27 mouse cellular contexts compared by ENCODE assay signal in genomic region chr6:72265664-72266063, GRCm38 (mm10). TPM values are rescaled to one million over a fixed set of nuclear protein-coding genes. Genes with fewer than 3 reads are reported as not detected.
DNase-seq lines count a peak whose midpoint lies in the region; ATAC-seq and TF ChIP-seq lines count a peak whose summit lies in the region.
"Had no signal": no experiment of that assay in that cellular context is flagged by ENCODE, and none has a peak within 500 bp of the region (broad histone marks: within the 10 kb centered on the region; RNA-seq: fewer than 3 reads in every experiment).

No protein-coding gene starts in this region.

- no peaks in the 10 kb centered on the region for H3K4me1 ChIP-seq in kidney, adult 2 months (ENCODE audit: control insufficient read depth, insufficient read depth, low read length)
- no peaks in the 10 kb centered on the region for H3K4me1 ChIP-seq in kidney, embryonic 14.5 days (ENCODE audit: control insufficient read depth, insufficient read depth, low read length)
- peaks cover 100% of the 10 kb centered on the region for H3K4me1 ChIP-seq in megakaryocyte, embryonic 14.5 days
- peaks cover 11% of the 10 kb centered on the region for H3K4me1 ChIP-seq in forebrain, embryonic 10.5 days

- WGBS in kidney, adult 2 months: 69% methylated on average over 6 of the region's 6 CpGs
- 82% methylated on average over 6 of the region's 6 CpGs for WGBS in kidney, embryonic 14.5 days
- WGBS in forebrain, embryonic 10.5 days: 82% methylated on average over 6 of the region's 6 CpGs

- H3K9ac ChIP-seq in kidney, embryonic 14.5 days (ENCODE audit: low read depth, low read length): no peak overlapping the region
- H3K9ac ChIP-seq: embryonic facial prominence, embryonic 15.5 days; forebrain, postnatal 0 days; hindbrain, embryonic 14.5 days; liver, embryonic 14.5 days; midbrain, embryonic 13.5 days; neural tube, embryonic 13.5 days had no signal

- intact Hi-C loops in gastrocnemius, adult 2 months (cut with DNase I): no loop called here
- intact Hi-C loops in gastrocnemius, postnatal 36 days (cut with DNase I): loop anchor here (10.0 kb wide), 1 partner anchor 171 kb away; the partner anchor contains the start of gene St3gal5

- H3K4me3 ChIP-seq in gastrocnemius, adult 2 months: no peak overlapping the region
- no peak overlapping the region for H3K4me3 ChIP-seq in kidney, adult 2 months (ENCODE audit: insufficient read depth, low read depth, low read length)
- H3K4me3 ChIP-seq in kidney, embryonic 14.5 days (ENCODE audit: low read length): no peak overlapping the region
- peak overlapping the region; percentile 85 for H3K4me3 ChIP-seq in megakaryocyte, embryonic 14.5 days (replicated peaks)
- no peak overlapping the region for H3K4me3 ChIP-seq in forebrain, embryonic 10.5 days
- H3K4me3 ChIP-seq: embryonic facial prominence, embryonic 15.5 days; midbrain, embryonic 13.5 days; neural tube, embryonic 13.5 days had no signal

- no peak overlapping the region for H3K4me2 ChIP-seq in kidney, embryonic 14.5 days (replicated peaks; ENCODE audit: low read depth, low read length)
- H3K4me2 ChIP-seq: embryonic facial prominence, embryonic 15.5 days; hindbrain, embryonic 14.5 days; midbrain, embryonic 13.5 days; neural tube, embryonic 13.5 days had no signal

- no peak for DNase-seq in gastrocnemius, adult 2 months
- DNase-seq in gastrocnemius, postnatal 36 days: no peak
- DNase-seq in kidney, adult 2 months: peak; percentile 58
- DNase-seq in forebrain, embryonic 10.5 days (ENCODE audit: extremely low spot score, low spot score): no peak
- no peak for DNase-seq in cerebellum, postnatal 10 days
- DNase-seq: adrenal gland, adult 8-10 months; cerebellum, postnatal 14 days; embryo, embryonic 11 days; forebrain, postnatal 0 days; right cerebral cortex, adult 18-20 months; thymus, postnatal 14 days had no signal

- no peaks in the 10 kb centered on the region for H3K9me3 ChIP-seq in kidney, embryonic 14.5 days (ENCODE audit: control insufficient read depth, low read length)
- no peaks in the 10 kb centered on the region for H3K9me3 ChIP-seq in megakaryocyte, embryonic 14.5 days
- no peaks in the 10 kb centered on the region for H3K9me3 ChIP-seq in forebrain, embryonic 10.5 days
- H3K9me3 ChIP-seq: embryonic facial prominence, embryonic 15.5 days; midbrain, embryonic 13.5 days; neural tube, embryonic 13.5 days had no signal

- peak overlapping the region; percentile 78 for H3K27ac ChIP-seq in gastrocnemius, adult 2 months
- H3K27ac ChIP-seq in kidney, adult 2 months (ENCODE audit: insufficient read depth, low read depth, low read length): peak overlapping the region; percentile 20; the same call in 1 of the 2 replicates
- H3K27ac ChIP-seq in kidney, embryonic 14.5 days (ENCODE audit: low read depth, low read length): no peak overlapping the region
- no peak overlapping the region for H3K27ac ChIP-seq in forebrain, embryonic 10.5 days
- H3K27ac ChIP-seq: embryonic facial prominence, embryonic 15.5 days; hindbrain, embryonic 14.5 days; liver, embryonic 14.5 days; macrophage; midbrain, embryonic 13.5 days; neural tube, embryonic 13.5 days had no signal

- ATAC-seq in kidney, embryonic 14.5 days (ENCODE audit: low FRiP score, low TSS enrichment): no peak
- ATAC-seq in megakaryocyte, adult 5-6 weeks (ENCODE audit: poor library complexity, severe bottlenecking): no peak
- ATAC-seq: CD4-positive, CD25-positive, alpha-beta regulatory T cell, adult 4 months; forebrain, postnatal 0 days; midbrain, embryonic 13.5 days; Patski had no signal

- no peaks in the 10 kb centered on the region for H3K27me3 ChIP-seq in kidney, adult 2 months (replicated peaks; ENCODE audit: control insufficient read depth, insufficient read depth, low read length)
- no peaks in the 10 kb centered on the region for H3K27me3 ChIP-seq in kidney, embryonic 14.5 days (ENCODE audit: control insufficient read depth, insufficient read depth, low read length)
- no peaks in the 10 kb centered on the region for H3K27me3 ChIP-seq in megakaryocyte, embryonic 14.5 days (replicated peaks)
- H3K27me3 ChIP-seq in forebrain, embryonic 10.5 days (ENCODE audit: poor library complexity, severe bottlenecking): 0 out of 2 replicates have a peak, but pooled peaks cover 3% of the 10 kb centered on the region
- H3K27me3 ChIP-seq: embryonic facial prominence, embryonic 15.5 days; Patski had no signal

- H3K36me3 ChIP-seq in kidney, adult 2 months (ENCODE audit: control insufficient read depth, insufficient read depth, low read length): no peaks in the 10 kb centered on the region
- no peaks in the 10 kb centered on the region for H3K36me3 ChIP-seq in kidney, embryonic 14.5 days (ENCODE audit: control insufficient read depth, insufficient read depth, low read length)
- peaks cover 23% of the 10 kb centered on the region for H3K36me3 ChIP-seq in megakaryocyte, embryonic 14.5 days (replicated peaks; ENCODE audit: low read length)
- no peaks in the 10 kb centered on the region for H3K36me3 ChIP-seq in forebrain, embryonic 10.5 days (replicated peaks)
- H3K36me3 ChIP-seq: embryonic facial prominence, embryonic 15.5 days; midbrain, embryonic 13.5 days; neural tube, embryonic 13.5 days had no signal

- TF ChIP-seq POLR2A in kidney, adult 2 months (IDR thresholded peaks at IDR 0.05; ENCODE audit: low read depth, low read length): no peak

- TF ChIP-seq CTCF in gastrocnemius, adult 2 months (IDR thresholded peaks at IDR 0.05): no peak
- TF ChIP-seq CTCF in kidney, adult 2 months (conservative IDR thresholded peaks at IDR 0.05; ENCODE audit: insufficient read depth, insufficient read length, low read depth, low read length): no peak

RNA-seq across cellular contexts. Expression of gene Atoh8, which starts 30.3 kb away (rescaled TPM):
- total RNA-seq in gastrocnemius, adult 2 months (2021): 1 to 10 TPM; 3.3 to 9.2 TPM
- 1 to 10 TPM; 5.2 to 5.7 TPM for total RNA-seq in gastrocnemius, postnatal 36 days (2021)
- 7.7 and 10.1 TPM in 2 replicates for polyA plus RNA-seq in kidney, adult 2 months (2012; rRNA removed)
- 13.3 and 14.2 TPM in 2 replicates for polyA plus RNA-seq in kidney, embryonic 14.5 days (2014; fragmentation: Nextera tagmentation; extraction: Ambion mirVana)
- 51.0 and 108 TPM in 2 replicates for polyA plus RNA-seq in megakaryocyte, embryonic 14.5 days (2012; ENCODE audit: insufficient read depth, low replicate concordance)
- 0.22 TPM in 1 of 2 replicates, not detected in the other for total RNA-seq in megakaryocyte, adult 5-6 weeks (2015)
- total RNA-seq in megakaryocyte, adult 5-6 weeks (2017): 0.51 TPM in 1 of 2 replicates, not detected in the other
- 11.2 and 11.5 TPM in 2 replicates for polyA plus RNA-seq in forebrain, embryonic 10.5 days (2016; fragmentation: Nextera tagmentation; extraction: Ambion mirVana)
- polyA plus RNA-seq: CD4-positive, CD25-positive, alpha-beta regulatory T cell, adult 4 months; macrophage had no signal

RNA-seq across cellular contexts. Expression of gene Sftpb, which starts 38.7 kb away (rescaled TPM):
- total RNA-seq in gastrocnemius, adult 2 months (2021): not detected
- total RNA-seq in gastrocnemius, postnatal 36 days (2021): not detected
- polyA plus RNA-seq in kidney, adult 2 months (2012; rRNA removed): not detected in 2 replicates
- not detected in 2 replicates for polyA plus RNA-seq in kidney, embryonic 14.5 days (2014; fragmentation: Nextera tagmentation; extraction: Ambion mirVana)
- polyA plus RNA-seq in megakaryocyte, embryonic 14.5 days (2012; ENCODE audit: insufficient read depth, low replicate concordance): 2.7 and 3.5 TPM in 2 replicates
- 0.60 TPM in 1 of 2 replicates, not detected in the other for total RNA-seq in megakaryocyte, adult 5-6 weeks (2015)
- total RNA-seq in megakaryocyte, adult 5-6 weeks (2017): not detected in 2 replicates
- polyA plus RNA-seq in forebrain, embryonic 10.5 days (2016; fragmentation: Nextera tagmentation; extraction: Ambion mirVana): not detected in 2 replicates
- total RNA-seq: adrenal gland, adult 8-10 months; ES-E14; forebrain, postnatal 0 days; gastrocnemius, adult 18-20 months; layer of hippocampus, postnatal 10 days; left cerebral cortex, adult 8-10 months had no signal
- polyA plus RNA-seq: CD4-positive, CD25-positive, alpha-beta regulatory T cell, adult 4 months; embryonic facial prominence, embryonic 15.5 days; limb, embryonic 11.5 days; liver, embryonic 14.5 days; macrophage; midbrain, embryonic 13.5 days had no signal

Comparison
In these comparisons a context has a peak if more than half of its experiments do, and no peak if none do; other contexts are left out.
1. H3K27ac ChIP-seq: peak in gastrocnemius, adult 2 months (single experiment) and kidney, adult 2 months (single experiment); none in kidney, embryonic 14.5 days (single experiment) and forebrain, embryonic 10.5 days (single experiment).